Mouse (Mus musculus): ENCODE measurements around the gene Nt5dc1.
"Not testable (repeated sequence)": the region's sequence is repeated elsewhere in the genome, so short reads cannot be mapped to it uniquely, and the experiment has no call there.

Gene Nt5dc1

DNA sequence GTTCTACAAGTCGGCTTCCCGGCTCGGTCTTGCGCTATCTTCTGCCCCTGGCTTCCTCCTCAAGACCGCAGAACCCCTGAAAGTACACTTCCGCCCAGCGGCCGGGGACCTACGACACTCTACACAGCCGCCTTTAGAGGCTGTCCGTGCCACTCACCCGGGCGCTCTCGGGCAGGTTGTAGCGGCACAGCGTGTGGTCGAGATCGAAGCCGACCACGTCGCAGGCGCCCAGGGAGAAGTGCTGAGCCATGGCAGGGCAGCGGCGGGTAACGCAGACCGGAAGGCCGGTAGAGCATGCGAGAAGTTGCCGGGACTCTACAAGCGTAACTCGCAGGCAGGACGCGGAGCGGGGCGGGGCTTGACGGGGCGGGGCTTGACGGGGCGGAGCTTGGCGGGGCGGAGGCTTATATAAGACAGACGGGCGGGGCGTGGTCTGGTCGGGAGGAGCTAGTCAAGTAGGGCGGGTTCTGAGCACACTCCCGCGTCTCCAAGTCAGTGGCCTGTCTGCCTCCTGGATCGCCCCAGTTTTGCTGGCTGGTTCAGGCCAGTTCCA, at the start of gene Nt5dc1:
TSS of gene Nt5dc1 (minus strand) at position 349 of the 553 bp plus-strand sequence.
- DNase-seq (ENCODE audit: low read depth), result peak; percentile 97

DNA sequence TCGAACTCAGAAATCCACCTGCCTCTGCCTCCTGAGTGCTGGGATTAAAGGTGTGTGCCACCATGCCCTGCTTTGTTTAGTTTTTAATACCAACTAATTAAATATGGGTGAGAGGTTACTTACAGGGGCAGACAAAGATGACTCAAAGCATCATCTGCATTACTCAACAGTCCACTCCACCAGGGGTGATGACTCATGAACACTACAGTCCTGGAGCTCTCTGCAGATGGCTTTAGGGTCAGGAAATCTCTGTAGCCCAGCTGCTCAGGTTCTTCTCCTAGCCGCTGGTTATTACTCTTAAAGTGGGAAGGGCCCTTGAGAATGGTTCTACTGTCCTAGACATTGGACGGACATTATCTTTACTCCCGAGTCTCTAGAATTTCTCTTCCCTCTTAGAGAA, 46.0 kb upstream of the Nt5dc1 start:
- DNase-seq (ENCODE audit: low read depth), result no peak

DNA sequence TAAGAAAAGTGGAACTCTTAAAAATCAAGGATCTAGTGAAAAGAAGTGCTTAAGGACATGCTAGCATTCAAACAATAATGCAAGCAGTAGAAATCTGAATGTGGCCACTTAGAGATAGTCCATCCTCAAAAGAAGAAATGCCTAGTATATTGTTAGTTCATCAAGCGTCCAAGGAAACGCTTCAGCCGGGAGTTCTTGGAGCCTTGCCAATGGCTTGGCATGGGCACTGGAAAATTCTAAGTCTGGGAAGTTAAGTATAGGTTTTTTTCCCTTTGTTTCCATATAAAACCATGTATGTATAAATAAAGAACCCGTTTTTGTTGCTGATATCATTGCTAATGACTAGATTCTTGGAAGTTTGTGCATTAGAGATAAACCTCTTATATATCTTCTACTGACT, 43.1 kb upstream of the Nt5dc1 start:
- no peak for DNase-seq (ENCODE audit: low read depth)

DNA sequence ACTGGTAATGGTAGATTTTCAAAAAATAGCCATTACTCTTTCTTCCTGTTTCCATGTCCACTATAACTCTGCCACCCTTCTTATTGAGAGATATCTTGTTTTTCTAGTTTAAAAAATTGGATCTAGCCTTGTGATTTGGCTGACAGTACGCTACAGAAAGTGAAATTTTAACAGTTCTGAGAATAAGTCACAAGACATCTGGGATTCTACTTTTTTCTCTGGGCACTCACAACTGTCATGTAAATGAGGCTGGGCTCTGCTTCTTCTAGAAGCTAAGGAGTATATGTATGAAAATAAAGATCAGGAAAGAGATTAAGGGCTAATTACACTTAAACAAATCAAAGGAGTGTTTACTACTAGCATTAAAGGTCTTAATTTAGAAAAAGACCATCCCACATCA, 31.1 kb upstream of the Nt5dc1 start:
- no peak for DNase-seq (ENCODE audit: low read depth)

DNA sequence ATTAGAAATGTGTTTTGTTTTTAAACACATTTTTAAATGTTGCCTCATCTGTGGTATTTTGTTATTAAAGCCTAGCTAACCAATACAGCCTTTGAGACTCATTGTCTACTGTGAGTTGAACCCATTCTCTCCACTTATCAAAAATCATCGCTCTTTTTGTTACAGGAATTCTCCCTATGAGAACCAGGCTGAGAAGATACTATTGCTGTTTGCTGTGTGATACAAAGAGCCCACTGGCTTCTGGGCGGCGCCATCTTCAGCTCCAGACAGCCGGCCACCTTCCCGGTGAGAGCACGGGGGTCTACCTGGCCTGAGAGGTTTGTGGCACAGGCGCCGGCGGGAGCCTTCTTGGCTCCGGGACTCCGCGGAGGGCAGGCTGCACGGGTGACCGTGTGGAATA, 15.8 kb upstream of the Nt5dc1 start:
- not testable (repeated sequence) for DNase-seq (ENCODE audit: low read depth)

DNA sequence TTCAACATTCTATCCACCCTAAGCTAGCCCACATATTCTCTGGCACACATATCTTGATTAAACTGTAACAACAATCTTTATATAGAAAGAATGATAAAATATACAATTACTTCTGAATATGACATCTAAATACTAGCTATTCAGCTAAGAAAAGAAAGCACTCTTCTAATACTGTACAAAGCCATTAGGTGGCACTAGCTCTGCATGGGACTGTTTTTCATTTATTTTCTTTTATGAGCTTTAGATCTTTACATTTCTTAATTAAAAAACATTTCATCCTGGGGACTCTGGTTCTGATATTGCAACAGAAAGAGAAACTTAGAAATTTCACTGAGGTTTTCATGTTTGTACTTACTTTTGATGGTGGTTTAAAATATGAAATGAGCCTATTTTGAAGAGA, 13.4 kb upstream of the Nt5dc1 start:
- no peak for DNase-seq (ENCODE audit: low read depth)

DNA sequence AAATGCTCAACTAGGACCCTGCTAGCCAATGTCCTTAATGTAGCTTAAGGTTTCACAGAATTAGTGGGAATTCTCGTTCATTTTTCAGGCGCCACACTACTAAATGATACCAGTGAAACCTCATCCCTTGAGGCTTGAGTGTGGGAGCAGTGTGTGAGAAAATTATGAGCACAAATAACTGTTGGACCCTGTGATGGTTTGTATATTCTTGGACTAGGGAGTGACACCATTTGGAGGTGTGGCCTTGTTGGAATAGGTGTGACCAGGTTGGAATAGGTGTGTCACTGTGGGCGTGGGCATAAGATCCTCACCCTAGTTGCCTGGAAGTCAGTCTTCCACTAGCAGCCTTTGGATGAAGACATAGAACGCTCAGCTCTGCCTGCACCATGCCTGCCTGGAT, 442 bp upstream of the Nt5dc1 start:
- DNase-seq (ENCODE audit: low read depth), result not testable (repeated sequence)

DNA sequence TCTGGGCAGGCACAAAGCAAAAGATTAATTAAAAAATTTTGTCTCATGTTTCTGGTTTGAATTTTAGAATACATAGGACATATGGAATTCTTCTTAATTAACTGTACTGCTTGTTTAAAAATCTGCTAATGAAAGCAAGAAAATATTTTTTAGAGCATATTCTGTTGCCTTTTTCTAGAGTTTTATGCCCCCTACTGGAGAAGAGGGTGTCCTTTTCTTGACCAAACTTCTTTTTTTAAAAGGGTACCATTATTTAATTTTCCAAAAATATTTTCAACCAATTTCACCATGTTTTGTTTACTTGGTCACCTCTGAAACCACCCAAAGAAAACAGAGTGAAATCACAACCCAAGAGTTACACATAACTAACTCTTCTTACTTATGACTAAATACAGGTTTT, 19.1 kb downstream of the Nt5dc1 start:
- no peak for DNase-seq (ENCODE audit: low read depth)

DNA sequence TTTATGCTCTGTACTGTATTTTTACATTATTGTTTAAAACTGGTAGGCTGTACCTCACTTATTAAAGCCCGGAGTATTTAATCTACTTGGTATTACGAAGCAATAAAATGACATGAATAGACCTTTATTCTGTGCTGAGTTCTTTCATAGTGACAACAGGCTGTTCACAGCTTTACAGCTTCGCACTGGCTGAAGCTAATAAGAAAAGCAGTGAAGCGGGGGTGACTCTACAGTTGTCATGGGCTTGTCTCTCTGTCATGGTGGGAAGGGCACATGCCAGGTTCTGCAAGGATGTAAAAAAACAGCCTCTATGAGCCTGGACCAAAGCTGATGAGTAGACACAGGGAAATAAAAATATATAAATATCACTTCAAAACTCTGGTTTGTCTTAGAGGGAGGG, 21.4 kb downstream of the Nt5dc1 start:
- DNase-seq (ENCODE audit: low read depth), result no peak

DNA sequence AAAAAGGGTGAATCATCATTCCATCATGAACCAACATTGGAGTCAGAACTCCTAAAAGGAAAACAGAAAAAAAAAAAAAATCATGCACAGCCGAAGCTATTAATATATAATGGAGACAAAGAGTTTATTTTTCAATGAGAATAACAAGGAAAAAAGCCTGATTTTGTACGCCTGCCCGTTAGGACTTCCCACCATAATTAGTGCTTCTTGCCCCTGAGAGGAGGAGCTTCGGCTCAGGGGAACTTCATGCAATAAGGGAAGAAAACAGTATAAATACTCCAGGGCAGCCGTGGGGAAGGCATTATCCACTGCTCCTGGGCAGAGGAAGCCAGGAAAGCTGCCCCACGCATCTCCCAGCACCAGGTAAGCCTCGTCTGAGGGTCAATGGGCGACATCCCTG, 28.7 kb downstream of the Nt5dc1 start, which contains the start of gene Col10a1:
TSS of gene Col10a1 (plus strand) at position 301 of the 400 bp plus-strand sequence.
- no peak for DNase-seq (ENCODE audit: low read depth)

DNA sequence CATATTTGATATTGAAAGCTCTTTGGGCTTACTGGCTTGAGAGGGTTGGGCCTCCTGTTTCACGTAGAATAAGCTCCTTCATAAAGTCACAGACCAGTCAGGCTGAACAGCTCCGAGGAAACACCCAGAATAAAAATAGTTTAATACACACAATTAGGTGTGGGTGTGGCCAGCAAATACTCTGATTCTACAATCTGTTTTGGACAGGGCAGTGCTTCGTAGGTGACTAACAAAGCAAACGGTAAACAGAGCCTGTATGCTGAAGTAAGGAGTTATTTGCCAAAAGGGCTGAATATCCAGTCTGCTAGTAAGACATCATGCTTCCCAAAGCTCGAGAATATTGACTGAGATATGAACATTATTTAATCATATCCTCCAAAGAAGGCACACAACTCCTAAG, 32.7 kb downstream of the Nt5dc1 start:
- DNase-seq (ENCODE audit: low read depth), result no peak

DNA sequence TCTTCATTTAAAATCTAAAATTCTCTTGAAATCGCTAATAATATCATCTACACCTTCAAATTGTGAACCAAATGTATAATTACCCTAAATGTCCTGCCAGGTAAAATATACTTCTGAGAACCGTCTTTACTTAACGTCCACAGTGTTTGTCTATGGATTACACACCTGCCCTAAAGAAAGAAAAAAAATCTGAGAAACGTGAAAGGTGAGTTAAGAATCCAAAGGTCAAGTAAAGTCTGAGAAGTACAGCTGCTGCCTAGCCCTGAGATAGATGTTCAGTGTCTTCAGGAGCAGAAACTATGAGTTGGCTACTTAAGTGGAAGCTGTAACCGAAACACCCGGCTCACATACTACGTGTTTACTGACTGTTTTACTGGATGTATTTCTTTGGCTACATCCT, 45.0 kb downstream of the Nt5dc1 start:
- DNase-seq (ENCODE audit: low read depth), result no peak

DNA sequence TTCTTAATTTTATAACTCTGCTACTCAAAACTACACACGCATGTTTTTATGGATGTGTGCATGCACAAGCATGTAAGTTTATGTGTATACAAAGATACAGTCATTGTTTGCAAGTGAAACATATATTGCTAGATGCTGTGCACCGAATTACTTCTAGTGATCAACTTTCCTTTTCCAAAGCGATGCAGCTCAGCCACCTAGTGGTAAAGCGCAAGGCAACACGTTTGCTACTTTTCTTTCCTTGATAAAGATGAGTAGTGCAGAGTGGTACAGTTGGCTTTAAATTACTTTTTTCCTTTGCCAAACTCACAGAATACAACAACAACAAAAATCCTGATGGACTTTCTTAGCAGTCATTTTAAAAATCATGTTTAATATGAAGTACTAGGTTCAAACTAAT, 50.2 kb downstream of the Nt5dc1 start:
- peak; percentile 17 for DNase-seq (ENCODE audit: low read depth)

DNA sequence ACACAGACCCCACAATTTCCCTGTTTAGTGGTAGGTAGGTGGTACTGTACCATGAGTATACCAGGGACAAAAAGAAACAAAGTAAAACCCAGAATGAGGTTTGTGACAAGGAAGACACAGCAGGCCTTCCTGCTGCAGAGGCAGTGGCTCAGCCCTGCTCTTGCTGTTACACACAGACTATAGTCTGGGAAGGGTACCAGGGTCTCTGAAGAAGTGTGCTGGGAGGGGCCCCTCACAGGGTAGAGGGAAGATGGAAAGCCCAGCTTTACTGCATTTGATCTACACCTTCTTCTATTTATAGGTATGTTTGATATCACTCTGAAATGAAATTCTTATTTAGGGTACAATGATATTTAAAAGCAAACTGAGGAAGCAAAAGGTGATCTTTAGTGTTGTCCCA, 54.6 kb downstream of the Nt5dc1 start:
- DNase-seq (ENCODE audit: low read depth), result no peak

DNA sequence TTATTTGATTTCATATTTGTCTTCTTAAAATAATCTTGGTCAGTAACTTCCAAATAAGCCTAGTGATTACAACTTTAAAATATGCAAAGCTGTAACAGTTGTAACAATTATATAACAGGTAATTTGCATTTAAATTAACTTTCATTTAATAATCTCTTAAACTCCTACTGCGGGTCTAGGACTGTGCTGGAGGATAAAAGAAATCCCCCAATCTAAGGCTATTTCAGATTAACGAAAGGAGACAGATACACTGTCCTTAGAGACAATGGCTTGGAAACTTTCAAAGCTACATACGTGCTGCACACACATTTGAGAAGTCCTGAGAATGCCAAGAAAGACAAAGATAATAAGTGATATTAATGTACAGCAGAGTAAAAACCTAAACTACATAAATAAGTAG, 60.1 kb downstream of the Nt5dc1 start:
- no peak for DNase-seq (ENCODE audit: low read depth)

DNA sequence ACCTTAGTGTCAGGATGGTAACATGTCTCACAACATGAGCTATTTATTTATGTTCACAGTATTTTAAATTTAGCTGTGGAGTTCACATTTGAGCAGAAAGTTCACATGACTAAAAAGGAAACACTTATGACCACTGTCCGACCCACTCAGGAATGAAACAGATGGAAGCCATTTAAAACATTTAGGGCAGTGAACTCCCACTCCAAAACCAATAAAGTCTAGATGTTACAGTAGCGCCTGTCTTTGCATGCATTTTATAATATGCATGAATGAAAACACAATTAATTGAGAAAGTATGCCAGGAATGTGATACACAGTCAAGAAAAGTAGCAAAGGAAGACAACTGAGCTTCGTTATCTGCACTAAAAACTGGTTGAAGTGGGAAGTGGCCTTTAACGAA, 66.2 kb downstream of the Nt5dc1 start:
- DNase-seq (ENCODE audit: low read depth), result no peak

DNA sequence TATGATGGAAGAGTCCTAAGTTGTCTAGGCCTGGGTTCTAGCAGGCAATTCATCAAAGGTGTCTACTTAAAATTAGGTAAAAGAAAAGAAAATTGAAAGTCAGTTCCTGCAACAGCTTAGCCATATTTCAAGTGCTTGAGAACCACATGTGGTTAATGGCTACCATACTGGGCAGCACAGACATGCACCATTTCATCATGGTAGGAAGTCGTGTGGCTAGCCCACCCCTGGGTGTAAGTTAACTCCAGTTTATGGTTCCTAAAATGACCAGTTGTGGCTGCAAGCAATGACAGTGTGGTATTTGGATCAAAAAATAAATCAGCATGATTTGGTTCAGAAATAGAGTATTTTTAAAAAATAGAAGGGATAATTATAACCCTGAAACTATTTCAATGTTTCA, 76.5 kb downstream of the Nt5dc1 start:
- no peak for DNase-seq (ENCODE audit: low read depth)

DNA sequence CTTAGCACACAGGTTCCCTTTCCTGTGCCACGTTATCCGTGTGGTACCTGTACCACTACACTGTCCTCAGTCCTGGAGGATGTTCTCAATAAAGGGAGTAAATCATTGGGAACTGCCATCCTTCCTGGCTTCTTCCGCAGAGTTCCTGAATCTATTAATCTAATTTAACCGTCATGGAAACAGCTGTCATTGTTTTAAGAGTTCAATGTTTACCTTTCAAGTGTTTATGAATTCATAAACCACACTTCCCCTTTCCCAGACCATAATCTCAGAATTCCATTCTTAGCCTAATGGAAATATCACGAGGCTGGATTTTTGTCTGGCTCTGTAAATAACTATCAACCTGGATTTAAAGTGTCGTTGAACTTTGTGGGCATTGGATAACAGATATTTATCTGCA, 77.3 kb downstream of the Nt5dc1 start:
- no peak for DNase-seq (ENCODE audit: low read depth)

DNA sequence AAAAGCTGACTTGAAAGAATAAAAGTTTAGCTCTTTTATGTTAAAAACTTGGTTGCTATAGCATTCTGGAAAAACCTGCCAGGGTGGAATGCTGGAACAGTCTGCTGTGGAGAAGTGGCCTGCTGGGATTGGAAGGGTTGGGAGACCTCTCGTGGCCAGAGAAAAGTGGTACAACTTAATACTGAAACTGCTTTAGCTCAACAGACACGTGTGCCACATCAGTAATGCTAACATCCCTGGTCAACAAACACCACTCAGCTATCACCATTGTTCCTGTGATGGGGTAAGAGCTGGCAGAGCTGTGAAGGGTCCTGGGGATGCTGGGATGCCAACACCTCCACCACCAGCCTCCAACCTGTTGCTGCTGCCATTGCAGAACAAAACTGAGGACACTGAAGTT, 90.0 kb downstream of the Nt5dc1 start:
- peak; percentile 28 for DNase-seq (ENCODE audit: low read depth)

DNA sequence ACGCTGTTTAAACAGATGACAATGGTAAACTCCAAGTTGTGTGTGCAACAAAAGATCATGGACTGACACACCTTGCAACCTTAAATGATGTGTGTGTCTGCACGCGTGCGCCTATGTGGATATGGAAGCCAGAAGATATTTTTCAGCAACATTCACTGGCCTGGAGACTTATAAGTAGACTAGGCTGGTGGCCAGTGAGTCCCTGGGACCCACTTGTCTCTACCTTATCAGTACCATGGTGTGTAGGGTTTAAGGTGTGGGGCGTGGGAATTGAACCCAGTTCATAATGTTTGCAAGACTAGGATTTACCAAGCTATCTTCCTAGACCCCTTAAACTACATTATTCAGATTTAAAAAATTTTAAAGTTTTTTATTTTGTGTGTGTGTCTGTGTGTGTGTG, 91.2 kb downstream of the Nt5dc1 start:
- no peak for DNase-seq (ENCODE audit: low read depth)

DNA sequence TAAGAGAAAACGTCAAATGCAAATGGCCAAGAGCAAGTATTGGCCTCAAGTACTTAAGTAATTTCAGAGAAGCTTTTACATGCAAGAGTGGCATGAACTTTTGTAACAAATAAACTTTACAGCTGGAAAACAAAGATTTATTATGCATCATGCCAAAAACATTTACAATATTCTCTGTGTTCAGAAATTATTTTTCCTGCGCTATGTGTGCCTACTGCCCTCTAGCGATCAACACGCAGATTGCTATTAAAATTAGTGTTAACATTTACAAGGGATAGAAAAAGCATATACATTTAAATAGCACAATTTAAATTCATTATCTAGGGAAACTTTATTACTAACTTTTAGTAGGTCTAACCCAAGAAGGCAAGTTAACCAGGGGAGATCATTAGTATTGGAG, 91.7 kb downstream of the Nt5dc1 start:
- DNase-seq (ENCODE audit: low read depth), result peak; percentile 61

DNA sequence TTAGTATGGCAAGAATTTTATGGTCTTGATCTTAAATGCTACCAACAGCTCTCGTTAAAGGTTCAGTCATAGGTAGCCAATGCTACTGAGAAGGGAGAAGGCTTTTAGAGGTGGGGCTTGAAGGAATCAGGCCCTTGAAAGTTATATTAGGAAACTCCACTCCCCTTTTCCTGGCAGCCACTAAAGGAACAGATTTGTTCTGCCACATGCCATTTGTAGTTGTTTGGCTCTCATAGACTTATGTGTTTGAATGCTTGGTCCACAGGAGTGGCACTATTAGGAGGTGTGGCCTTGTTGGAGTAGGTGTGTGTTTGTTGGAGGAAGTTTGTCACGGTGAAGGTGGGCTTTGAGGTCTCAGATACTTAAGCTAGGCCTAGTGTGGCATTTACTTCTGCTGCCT, 97.5 kb downstream of the Nt5dc1 start:
- DNase-seq (ENCODE audit: low read depth), result no peak

DNA sequence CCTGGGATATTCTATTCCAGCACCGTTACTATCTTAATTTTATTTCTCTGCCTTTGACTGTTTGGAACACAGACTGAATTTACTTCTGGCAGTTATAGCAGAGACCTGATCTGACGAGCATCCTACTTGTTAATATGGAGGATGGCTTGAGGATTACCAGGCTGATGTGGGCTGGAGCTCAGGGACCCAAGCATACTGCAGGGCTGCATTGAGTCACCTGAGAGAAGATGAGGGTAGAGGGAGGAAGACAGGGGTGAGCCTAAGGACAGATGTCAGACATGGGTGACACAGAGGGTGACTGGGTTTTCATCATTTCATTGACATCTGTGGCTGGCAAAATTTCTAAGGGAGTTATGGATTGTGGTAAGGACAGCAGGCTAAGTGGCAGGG, 101.1 kb downstream of the Nt5dc1 start:
- DNase-seq (ENCODE audit: low read depth), result no peak

DNA sequence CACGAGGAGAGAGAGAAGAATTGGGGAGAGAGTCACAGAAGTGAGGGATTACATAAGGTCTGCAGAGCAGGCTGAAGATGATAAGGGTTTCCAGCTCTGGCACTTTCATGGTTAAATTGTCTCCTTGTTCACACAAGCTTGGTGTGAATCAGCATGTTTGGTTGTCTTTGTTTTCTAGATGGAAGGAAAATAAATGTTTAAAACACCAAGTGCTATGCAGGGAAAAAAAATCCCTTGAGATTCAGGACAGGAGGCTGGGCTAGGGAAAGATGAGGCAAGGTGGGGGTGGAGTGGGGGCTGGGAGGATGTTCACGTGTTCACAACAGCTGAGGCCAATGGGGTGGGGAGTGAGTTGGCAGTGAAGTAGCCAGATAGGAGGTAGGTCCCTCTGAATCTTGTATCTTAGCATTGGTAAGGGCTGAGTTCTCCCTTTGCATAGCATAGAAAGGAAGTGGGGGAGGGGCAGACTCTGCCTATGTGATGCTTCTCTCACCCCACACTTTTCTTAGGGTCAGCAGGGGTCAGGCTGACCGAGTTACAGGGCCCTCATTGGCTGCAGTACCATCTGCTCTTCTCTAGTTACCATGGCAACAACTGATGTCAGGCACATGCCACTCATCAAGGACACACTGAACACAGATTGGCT, 101.7 kb downstream of the Nt5dc1 start:
- no peak for DNase-seq (ENCODE audit: low read depth)

All from induced T-regulatory cell, adult 2 months (primary cell).